Mouse (Mus musculus): ENCODE results near the gene Vps37b. TPM values are rescaled to one million over a fixed set of nuclear protein-coding genes. Genes with fewer than 3 reads are reported as not detected.

Vps37b gene
- polyA plus RNA-seq, 1 experiment from 2014 or later = 43.3 TPM

DNA sequence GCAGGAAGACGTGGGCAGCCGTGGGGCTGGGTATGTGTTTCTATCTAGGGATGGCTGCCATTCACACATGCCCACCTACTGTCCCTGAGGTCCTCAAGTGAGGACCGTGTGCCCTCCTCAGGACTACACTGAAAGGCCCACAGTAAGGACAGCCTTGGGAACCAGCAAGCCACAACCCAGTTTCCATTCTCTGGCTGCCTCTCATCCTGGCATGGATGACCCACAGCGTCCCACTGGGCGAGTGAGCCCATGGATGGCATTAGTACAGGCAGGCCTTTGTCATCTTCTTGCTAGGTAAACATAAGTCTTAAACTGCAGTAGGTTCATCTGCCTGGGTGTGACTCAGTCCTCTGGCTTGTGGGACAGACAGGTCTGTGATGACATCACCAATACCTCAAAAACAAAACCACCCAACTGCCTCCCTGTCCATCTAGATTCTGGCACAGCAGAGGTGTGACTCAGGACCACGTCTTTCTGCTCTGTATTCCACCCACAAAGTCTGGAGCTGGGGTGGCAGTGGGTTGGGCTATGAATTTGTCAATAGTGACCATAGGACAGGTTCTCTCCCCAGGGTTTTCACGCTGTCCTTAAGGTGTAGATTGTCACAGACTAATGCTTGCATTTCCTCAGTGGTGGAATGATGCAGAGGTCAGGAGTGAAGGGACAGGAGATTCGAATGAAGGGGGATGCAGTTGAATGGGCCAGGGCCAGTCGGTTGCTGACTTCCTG lies 51.4 kb downstream of the Vps37b start:
- 70% methylated on average over 9 of the region's 9 CpGs for WGBS (ENCODE audit: insufficient replicate concordance)
- Histone ChIP-seq H3K27me3 (ENCODE audit: control insufficient read depth, insufficient read depth, low read length) (peaks cover 9% of the 10 kb centered on the region; the same call in 1 of the 2 replicates), H3K4me1 (ENCODE audit: control insufficient read depth, insufficient read depth, low read length) (peaks cover 5% of the 10 kb centered on the region; the same call in 1 of the 2 replicates), H3K9me3 (replicated peaks; ENCODE audit: control insufficient read depth, low read length) (no peaks in the 10 kb centered on the region), H3K9ac (ENCODE audit: low read depth, low read length) (no peak overlapping the region), H3K27ac (ENCODE audit: low read depth, low read length) (no peak overlapping the region), H3K36me3 (ENCODE audit: control insufficient read depth, insufficient read depth, low read length) (no peaks in the 10 kb centered on the region), H3K4me3 (ENCODE audit: low read depth, low read length) (no peak overlapping the region), H3K4me2 (no peak overlapping the region)
- no peak for ATAC-seq (replicated peaks; ENCODE audit: insufficient number of reproducible peaks, low FRiP score, low TSS enrichment)

DNA sequence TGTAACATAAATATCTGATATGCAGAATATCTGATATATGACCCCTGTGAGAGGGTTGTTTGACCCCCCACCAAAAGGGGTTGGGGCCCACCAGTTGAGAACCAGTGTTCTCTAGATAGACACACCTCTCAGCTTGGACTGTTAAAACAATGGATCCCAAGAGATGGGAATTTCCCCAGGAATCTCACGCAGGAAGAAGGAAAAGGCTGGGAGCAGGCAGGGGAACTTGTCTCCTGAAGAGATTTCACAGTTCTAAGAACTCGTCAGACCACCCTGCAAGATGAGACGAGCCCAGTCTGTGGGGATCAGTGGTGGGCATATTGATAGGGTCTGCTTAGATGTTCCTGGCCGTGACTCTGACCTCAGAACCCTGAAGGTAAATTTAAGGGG lies 52.1 kb downstream of the Vps37b start:
- no peaks in the 10 kb centered on the region for H3K36me3 ChIP-seq (ENCODE audit: control insufficient read depth, insufficient read depth, low read length)
- H3K4me2 ChIP-seq = no peak overlapping the region
- H3K9ac ChIP-seq (ENCODE audit: low read depth, low read length) = no peak overlapping the region
- no peak for ATAC-seq (replicated peaks; ENCODE audit: insufficient number of reproducible peaks, low FRiP score, low TSS enrichment)
- WGBS (ENCODE audit: insufficient replicate concordance) = 49% methylated on average over 4 of the region's 4 CpGs
- peaks cover 9% of the 10 kb centered on the region; the same call in 1 of the 2 replicates for H3K27me3 ChIP-seq (ENCODE audit: control insufficient read depth, insufficient read depth, low read length)
- no peaks in the 10 kb centered on the region for H3K9me3 ChIP-seq (replicated peaks; ENCODE audit: control insufficient read depth, low read length)
- 0 out of 2 replicates have a peak, but pooled peaks cover 2% of the 10 kb centered on the region for H3K4me1 ChIP-seq (ENCODE audit: control insufficient read depth, insufficient read depth, low read length)
- H3K4me3 ChIP-seq (ENCODE audit: low read depth, low read length) = no peak overlapping the region
- no peak overlapping the region for H3K27ac ChIP-seq (ENCODE audit: low read depth, low read length)

DNA sequence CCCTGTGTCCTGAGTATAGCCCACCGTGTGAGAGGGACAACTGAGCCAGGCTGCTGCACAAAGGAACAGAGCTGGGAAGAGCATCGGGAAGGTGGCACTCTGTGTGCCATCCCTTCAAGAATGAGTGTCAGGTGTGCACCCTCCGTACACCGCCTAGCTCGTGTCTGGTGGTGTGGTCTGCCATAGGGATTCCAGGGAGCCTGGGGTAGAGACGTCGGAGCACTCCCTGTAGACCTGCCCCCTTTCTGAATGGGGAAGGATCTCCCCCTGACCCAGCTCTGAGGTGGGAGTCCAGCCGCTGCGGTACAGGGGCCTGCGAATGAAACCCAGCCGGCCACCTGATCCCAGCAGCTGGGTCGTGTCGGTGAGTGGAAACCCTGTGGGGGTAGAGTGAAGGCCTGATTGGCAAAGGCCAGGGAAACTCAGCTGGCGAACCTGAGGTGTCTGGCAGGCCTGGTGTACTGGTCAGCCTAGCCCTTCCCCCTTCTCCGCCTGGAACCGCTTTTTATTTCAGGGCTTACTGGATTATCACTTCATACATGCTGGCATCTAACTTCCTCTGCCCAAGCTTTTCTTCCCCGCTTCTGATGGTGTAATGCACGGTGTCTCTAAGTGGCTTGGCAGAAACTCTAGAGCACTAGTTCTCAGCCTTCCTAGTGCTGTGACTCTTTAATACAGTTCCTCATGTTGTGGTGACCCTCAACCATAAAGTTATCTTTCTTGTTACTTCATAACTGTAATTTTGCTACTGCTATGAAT lies 52.7 kb downstream of the Vps37b start:
- Histone ChIP-seq H3K9ac (ENCODE audit: low read depth, low read length) (no peak overlapping the region), H3K27me3 (ENCODE audit: control insufficient read depth, insufficient read depth, low read length) (peaks cover 15% of the 10 kb centered on the region; the same call in 1 of the 2 replicates), H3K4me2 (no peak overlapping the region), H3K36me3 (ENCODE audit: control insufficient read depth, insufficient read depth, low read length) (no peaks in the 10 kb centered on the region), H3K27ac (ENCODE audit: low read depth, low read length) (no peak overlapping the region), H3K4me3 (ENCODE audit: low read depth, low read length) (no peak overlapping the region), H3K4me1 (ENCODE audit: control insufficient read depth, insufficient read depth, low read length) (peaks cover 5% of the 10 kb centered on the region; the same call in 1 of the 2 replicates), H3K9me3 (replicated peaks; ENCODE audit: control insufficient read depth, low read length) (no peaks in the 10 kb centered on the region)
- no peak for ATAC-seq (replicated peaks; ENCODE audit: insufficient number of reproducible peaks, low FRiP score, low TSS enrichment)
- 70% methylated on average over 18 of the region's 18 CpGs for WGBS (ENCODE audit: insufficient replicate concordance)

DNA sequence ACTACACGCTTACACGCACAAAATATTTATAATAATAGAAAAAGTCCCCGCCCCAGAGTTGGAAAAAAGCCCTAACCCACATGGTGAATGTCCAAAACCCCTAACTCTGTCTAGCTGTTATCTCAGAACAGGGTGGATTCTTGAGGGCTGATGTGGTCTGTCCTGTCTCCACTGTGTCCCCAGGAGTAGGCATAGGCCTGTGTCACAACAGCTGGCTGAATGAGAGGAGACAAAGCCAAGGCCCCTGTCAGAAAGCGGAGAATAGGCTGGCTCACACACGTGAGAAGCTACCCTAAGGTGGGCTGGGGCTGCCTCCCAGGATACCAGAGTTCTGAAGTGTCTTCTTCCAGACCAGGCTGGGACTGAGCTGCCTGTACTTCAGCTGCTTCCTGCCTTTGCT lies 53.9 kb downstream of the Vps37b start:
- no peak for ATAC-seq (replicated peaks; ENCODE audit: insufficient number of reproducible peaks, low FRiP score, low TSS enrichment)
- H3K9me3 ChIP-seq (replicated peaks; ENCODE audit: control insufficient read depth, low read length) = no peaks in the 10 kb centered on the region
- peaks cover 5% of the 10 kb centered on the region; the same call in 1 of the 2 replicates for H3K4me1 ChIP-seq (ENCODE audit: control insufficient read depth, insufficient read depth, low read length)
- H3K4me2 ChIP-seq = no peak overlapping the region
- no peaks in the 10 kb centered on the region for H3K36me3 ChIP-seq (ENCODE audit: control insufficient read depth, insufficient read depth, low read length)
- H3K9ac ChIP-seq (ENCODE audit: low read depth, low read length) = no peak overlapping the region
- WGBS (ENCODE audit: insufficient replicate concordance) = 62% methylated on average over 5 of the region's 5 CpGs
- H3K4me3 ChIP-seq (ENCODE audit: low read depth, low read length) = no peak overlapping the region
- no peak overlapping the region for H3K27ac ChIP-seq (ENCODE audit: low read depth, low read length)
- H3K27me3 ChIP-seq (ENCODE audit: control insufficient read depth, insufficient read depth, low read length) = peaks cover 18% of the 10 kb centered on the region; the same call in 1 of the 2 replicates

DNA sequence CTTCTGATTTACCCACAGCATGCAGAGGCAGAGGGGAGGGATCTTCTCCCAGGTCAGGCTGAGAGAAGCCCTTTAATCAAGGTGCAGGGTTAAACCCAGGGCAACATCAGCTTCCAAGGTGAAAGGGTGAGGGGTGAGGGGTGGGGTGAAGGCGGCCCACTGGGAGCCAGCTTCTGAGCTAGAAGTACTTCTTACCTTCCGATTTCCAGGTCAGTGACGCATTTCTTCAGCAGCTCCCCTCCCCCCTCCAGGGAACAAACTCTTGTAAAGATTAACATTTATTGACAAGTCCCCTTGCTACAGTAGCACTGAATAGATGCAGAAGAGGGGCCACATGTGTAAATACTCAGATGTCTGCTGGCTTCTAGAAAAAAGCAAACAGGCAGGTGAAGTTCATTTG lies 54.8 kb downstream of the Vps37b start:
- WGBS (ENCODE audit: insufficient replicate concordance) = 44% methylated on average over 3 of the region's 3 CpGs
- Histone ChIP-seq H3K4me3 (ENCODE audit: low read depth, low read length) (no peak overlapping the region), H3K4me1 (ENCODE audit: control insufficient read depth, insufficient read depth, low read length) (peaks cover 5% of the 10 kb centered on the region; the same call in 1 of the 2 replicates), H3K9ac (ENCODE audit: low read depth, low read length) (no peak overlapping the region), H3K27ac (ENCODE audit: low read depth, low read length) (no peak overlapping the region), H3K27me3 (ENCODE audit: control insufficient read depth, insufficient read depth, low read length) (peaks cover 26% of the 10 kb centered on the region; the same call in 1 of the 2 replicates), H3K9me3 (replicated peaks; ENCODE audit: control insufficient read depth, low read length) (no peaks in the 10 kb centered on the region), H3K4me2 (no peak overlapping the region), H3K36me3 (ENCODE audit: control insufficient read depth, insufficient read depth, low read length) (no peaks in the 10 kb centered on the region)
- ATAC-seq (replicated peaks; ENCODE audit: insufficient number of reproducible peaks, low FRiP score, low TSS enrichment) = no peak

DNA sequence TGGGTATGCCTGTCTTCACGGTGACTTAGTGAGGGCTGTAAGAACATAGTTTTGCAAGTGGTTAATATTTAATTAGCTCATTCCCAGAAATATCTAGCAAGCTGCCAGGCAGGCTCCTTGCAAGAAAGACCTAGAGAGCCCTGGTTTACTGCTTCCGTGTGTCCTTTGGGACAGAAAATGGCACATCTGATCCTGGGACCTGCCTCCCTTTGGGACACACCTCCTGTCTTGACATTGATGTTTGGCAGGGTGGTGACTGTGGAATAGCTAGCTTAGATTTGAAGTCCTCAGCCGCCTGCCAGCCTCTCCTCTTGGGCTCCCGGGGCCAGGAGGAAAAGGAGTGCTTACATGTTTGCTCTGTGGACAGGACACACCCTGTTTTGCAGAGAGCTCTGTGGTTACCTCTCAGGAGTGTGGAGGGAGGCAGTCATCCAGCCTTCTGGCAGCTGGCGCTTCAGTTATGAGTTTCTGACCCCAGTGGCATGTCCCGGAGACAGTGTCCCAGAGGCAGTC lies 56.3 kb downstream of the Vps37b start:
- 54% methylated on average over 6 of the region's 6 CpGs for WGBS (ENCODE audit: insufficient replicate concordance)
- H3K27me3 ChIP-seq (ENCODE audit: control insufficient read depth, insufficient read depth, low read length) = peaks cover 26% of the 10 kb centered on the region; the same call in 1 of the 2 replicates
- no peak overlapping the region for H3K4me3 ChIP-seq (ENCODE audit: low read depth, low read length)
- no peak overlapping the region for H3K9ac ChIP-seq (ENCODE audit: low read depth, low read length)
- H3K4me2 ChIP-seq = no peak overlapping the region
- no peak overlapping the region for H3K27ac ChIP-seq (ENCODE audit: low read depth, low read length)
- no peak for ATAC-seq (replicated peaks; ENCODE audit: insufficient number of reproducible peaks, low FRiP score, low TSS enrichment)
- no peaks in the 10 kb centered on the region for H3K9me3 ChIP-seq (replicated peaks; ENCODE audit: control insufficient read depth, low read length)
- peaks cover 5% of the 10 kb centered on the region; the same call in 1 of the 2 replicates for H3K4me1 ChIP-seq (ENCODE audit: control insufficient read depth, insufficient read depth, low read length)
- H3K36me3 ChIP-seq (ENCODE audit: control insufficient read depth, insufficient read depth, low read length) = no peaks in the 10 kb centered on the region

DNA sequence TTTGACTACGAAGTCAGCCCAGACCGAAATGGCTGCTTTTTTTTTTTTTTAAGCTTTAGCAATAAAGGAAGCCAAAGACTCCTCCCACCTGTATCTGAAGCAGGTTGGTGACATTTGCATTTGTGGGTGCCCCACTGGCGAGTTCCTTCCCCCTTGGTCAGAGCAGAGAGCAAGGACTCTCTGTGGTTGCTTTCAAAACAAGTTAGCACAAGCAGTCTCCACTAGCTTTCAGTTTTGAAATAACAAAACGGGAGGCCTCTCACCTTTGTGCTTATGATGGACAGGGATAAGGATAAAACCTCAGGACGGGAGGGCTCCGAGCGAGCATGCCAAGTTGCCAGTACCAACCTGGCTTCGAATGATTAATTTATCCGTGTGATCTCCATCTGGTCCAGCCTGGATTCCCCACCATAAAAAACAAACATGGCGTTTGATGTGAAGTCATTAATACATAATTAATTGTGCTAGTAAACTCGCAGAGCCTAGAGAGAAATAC lies 57.4 kb downstream of the Vps37b start:
- peak overlapping the region; percentile 73 for H3K4me3 ChIP-seq (ENCODE audit: low read depth, low read length)
- peaks cover 26% of the 10 kb centered on the region; the same call in 1 of the 2 replicates for H3K27me3 ChIP-seq (ENCODE audit: control insufficient read depth, insufficient read depth, low read length)
- H3K27ac ChIP-seq (ENCODE audit: low read depth, low read length) = no peak overlapping the region
- H3K9ac ChIP-seq (ENCODE audit: low read depth, low read length) = no peak overlapping the region; the same call in 1 of the 2 replicates
- WGBS (ENCODE audit: insufficient replicate concordance) = 45% methylated on average over 11 of the region's 11 CpGs
- peak overlapping the region; percentile 98 for H3K4me2 ChIP-seq
- ATAC-seq (replicated peaks; ENCODE audit: insufficient number of reproducible peaks, low FRiP score, low TSS enrichment) = no peak
- no peaks in the 10 kb centered on the region for H3K9me3 ChIP-seq (replicated peaks; ENCODE audit: control insufficient read depth, low read length)
- H3K4me1 ChIP-seq (ENCODE audit: control insufficient read depth, insufficient read depth, low read length) = peaks cover 5% of the 10 kb centered on the region; the same call in 1 of the 2 replicates
- H3K36me3 ChIP-seq (ENCODE audit: control insufficient read depth, insufficient read depth, low read length) = no peaks in the 10 kb centered on the region

DNA sequence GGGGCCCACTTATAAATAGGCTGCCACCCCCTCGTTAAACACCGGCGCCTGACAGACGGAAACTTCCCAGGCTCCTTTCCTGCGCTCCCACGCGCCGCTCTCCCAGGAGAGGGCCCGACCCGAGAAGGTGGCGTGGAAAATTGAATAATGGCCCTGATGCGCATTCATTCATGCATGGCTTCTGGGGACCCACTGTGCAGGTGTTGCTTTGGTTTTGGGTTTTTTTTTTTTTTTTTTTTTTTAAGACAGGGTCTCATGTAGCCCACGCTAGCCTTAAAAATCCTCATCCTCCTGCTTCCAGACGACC lies 57.9 kb downstream of the Vps37b start:
- H3K4me3 ChIP-seq (ENCODE audit: low read depth, low read length) = peak overlapping the region; percentile 73
- ATAC-seq (replicated peaks; ENCODE audit: insufficient number of reproducible peaks, low FRiP score, low TSS enrichment) = no peak
- H3K4me2 ChIP-seq = peak overlapping the region; percentile 98
- no peaks in the 10 kb centered on the region for H3K9me3 ChIP-seq (replicated peaks; ENCODE audit: control insufficient read depth, low read length)
- peaks cover 5% of the 10 kb centered on the region; the same call in 1 of the 2 replicates for H3K4me1 ChIP-seq (ENCODE audit: control insufficient read depth, insufficient read depth, low read length)
- no peak overlapping the region for H3K27ac ChIP-seq (ENCODE audit: low read depth, low read length)
- H3K9ac ChIP-seq (ENCODE audit: low read depth, low read length) = peak overlapping the region; percentile 69; the same call in 1 of the 2 replicates
- peaks cover 26% of the 10 kb centered on the region; the same call in 1 of the 2 replicates for H3K27me3 ChIP-seq (ENCODE audit: control insufficient read depth, insufficient read depth, low read length)
- no peaks in the 10 kb centered on the region for H3K36me3 ChIP-seq (ENCODE audit: control insufficient read depth, insufficient read depth, low read length)
- 1% methylated on average over 14 of the region's 14 CpGs for WGBS (ENCODE audit: insufficient replicate concordance)

Measured in heart, embryonic 11.5 days (tissue).